Mouse (Mus musculus) 3T3-L1 (cell line): ENCODE measurements at regions not wholly inside any gene's neighbourhood (a gene's known extent, or its start where the extent isn't known, plus 50 kb on each side); places are given as distances from the start of the nearest gene placed in this dataset.

Experiments used
- DNase-seq: peaks from one replicate; pipeline ENCODE4 v3.0.0-alpha.2; 2015; ENCODE audit warnings: low read depth, low spot score

GRCm38 (mm10) chr1:67359824-67360223 lies 237.0 kb downstream of the Cps1 start:
- no peak for DNase-seq

- DNase-seq, result no peak
Observed at GRCm38 (mm10) chr1:67366038-67366437, 243.2 kb downstream of the Cps1 start.

GRCm38 (mm10) chr1:67366485-67366884 lies 243.7 kb downstream of the Cps1 start:
- DNase-seq, result no peak

- no peak for DNase-seq
Observed at GRCm38 (mm10) chr1:67382366-67382765, 259.5 kb downstream of the Cps1 start.

GRCm38 (mm10) chr1:67385377-67385776 lies 262.6 kb downstream of the Cps1 start:
- DNase-seq, result no peak

- DNase-seq, result no peak
Observed at GRCm38 (mm10) chr1:67386877-67387276, 264.1 kb downstream of the Cps1 start.

GRCm38 (mm10) chr1:67397757-67398446 lies 275.1 kb downstream of the Cps1 start:
- peak; percentile 9 for DNase-seq

- no peak for DNase-seq
Observed at GRCm38 (mm10) chr1:67409531-67409930, 286.7 kb downstream of the Cps1 start.

GRCm38 (mm10) chr1:67417196-67417595 lies 294.4 kb downstream of the Cps1 start:
- no peak for DNase-seq

- DNase-seq, result no peak
Observed at GRCm38 (mm10) chr1:67428398-67428797, 305.6 kb downstream of the Cps1 start.

- DNase-seq, result peak; percentile 58
Observed at GRCm38 (mm10) chr1:67450831-67451230, 328.0 kb downstream of the Cps1 start.

GRCm38 (mm10) chr1:67464203-67464602 lies 341.4 kb downstream of the Cps1 start:
- DNase-seq, result no peak

GRCm38 (mm10) chr1:67465527-67465926 lies 342.7 kb downstream of the Cps1 start:
- no peak for DNase-seq

GRCm38 (mm10) chr1:67477006-67477405 lies 354.2 kb downstream of the Cps1 start:
- DNase-seq, result no peak

GRCm38 (mm10) chr1:67477966-67478365 lies 355.1 kb downstream of the Cps1 start:
- peak; percentile 41 for DNase-seq

- DNase-seq, result no peak
Observed at GRCm38 (mm10) chr1:67481974-67482373, 359.1 kb downstream of the Cps1 start.

- DNase-seq, result no peak
Observed at GRCm38 (mm10) chr1:67504140-67504539, 381.3 kb downstream of the Cps1 start.

GRCm38 (mm10) chr1:67505746-67506145 lies 382.9 kb downstream of the Cps1 start:
- DNase-seq, result no peak

- DNase-seq, result no peak
Observed at GRCm38 (mm10) chr1:67518295-67518694, 395.5 kb downstream of the Cps1 start.

GRCm38 (mm10) chr1:67558728-67559127 lies 435.9 kb downstream of the Cps1 start:
- DNase-seq, result no peak

GRCm38 (mm10) chr1:67559179-67559578 lies 436.4 kb downstream of the Cps1 start:
- DNase-seq, result no peak

- DNase-seq, result no peak
Observed at GRCm38 (mm10) chr1:67571616-67572015, 448.8 kb downstream of the Cps1 start.

GRCm38 (mm10) chr1:67579732-67580131 lies 456.9 kb downstream of the Cps1 start:
- no peak for DNase-seq
